Mouse (Mus musculus): ENCODE data around the gene Ankrd1. TPM values are rescaled to one million over a fixed set of nuclear protein-coding genes. Genes with fewer than 3 reads are reported as not detected.

The Ankrd1 gene
- polyA plus RNA-seq (2012) = not detected in 2 replicates

GRCm38 (mm10) chr19:36119783-36120471 is at the start of gene Ankrd1:
Gene Ankrd1 (minus strand): TSS chr19:36120099.

GRCm38 (mm10) chr19:36083262-36084225 is 36.4 kb downstream of the Ankrd1 start, which contains the start of gene Rpp30:
Gene Rpp30 (plus strand): TSS chr19:36083716.

Other genes starting within 250 kb of the Ankrd1 start
- gene Htr7, start 62.6 kb downstream of the Ankrd1 start, polyA plus RNA-seq (2012) = 0.09 TPM in 1 of 2 replicates, not detected in the other
- gene Rpp30, start 36.4 kb downstream of the Ankrd1 start, polyA plus RNA-seq (2012) = 2.7 and 4.6 TPM in 2 replicates
- 9.3 and 9.6 TPM in 2 replicates for gene Pcgf5, start 228.2 kb upstream of the Ankrd1 start, polyA plus RNA-seq (2012)